Mouse (Mus musculus) heart, adult 9 months (tissue): Measurements from ENCODE around the gene Ces2f.
"Not testable (repeated sequence)": the region's sequence is repeated elsewhere in the genome, so short reads cannot be mapped to it uniquely, and the experiment has no call there.

Source experiments
- DNase-seq, 2 experiments: peaks; one replicate each; pipeline ENCODE4 v3.0.0; 2022; ENCODE audit warnings: low spot score in 2 of 2

Ces2f gene

GRCm38 (mm10) chr8:104947056-104947455, at the start of gene Ces2f:
Ces2f (plus strand) TSS chr8:104947356.
- no peak for DNase-seq

- DNase-seq = no peak
Measured at GRCm38 (mm10) chr8:104901746-104902145, 45.4 kb upstream of the Ces2f start.

GRCm38 (mm10) chr8:104907111-104907510, 40.0 kb upstream of the Ces2f start:
- DNase-seq = no peak

GRCm38 (mm10) chr8:104909021-104909420, 38.1 kb upstream of the Ces2f start:
- DNase-seq = peak; percentile 74 to 77

DNA sequence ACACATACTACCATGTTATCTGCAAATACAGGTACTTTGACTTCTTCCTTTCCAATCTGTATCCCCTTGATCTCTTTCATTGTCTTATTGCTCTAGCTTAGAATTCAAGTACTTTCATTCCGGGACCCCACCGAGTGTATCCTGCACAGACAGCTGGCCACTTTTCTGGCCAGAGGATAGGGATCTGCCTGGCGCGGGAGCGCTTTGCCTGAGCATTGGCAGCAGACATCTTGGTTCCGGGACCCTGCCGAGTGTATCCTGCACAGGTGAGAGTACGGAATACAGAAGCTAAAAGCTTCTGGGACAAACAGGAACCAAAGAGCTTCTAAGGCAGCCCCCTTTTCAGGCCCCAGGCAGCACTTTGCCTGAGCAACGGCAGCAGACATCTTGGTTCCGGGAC, 37.5 kb upstream of the Ces2f start:
- not testable (repeated sequence) for DNase-seq

- peak in 1 of 2 experiments; percentile 24 for DNase-seq
Measured at GRCm38 (mm10) chr8:104925972-104926596, 21.1 kb upstream of the Ces2f start, which contains the start of gene Ces2e. Ces2e (plus strand) TSS chr8:104926260.

GRCm38 (mm10) chr8:104927301-104927700, 19.9 kb upstream of the Ces2f start:
- no peak for DNase-seq

DNA sequence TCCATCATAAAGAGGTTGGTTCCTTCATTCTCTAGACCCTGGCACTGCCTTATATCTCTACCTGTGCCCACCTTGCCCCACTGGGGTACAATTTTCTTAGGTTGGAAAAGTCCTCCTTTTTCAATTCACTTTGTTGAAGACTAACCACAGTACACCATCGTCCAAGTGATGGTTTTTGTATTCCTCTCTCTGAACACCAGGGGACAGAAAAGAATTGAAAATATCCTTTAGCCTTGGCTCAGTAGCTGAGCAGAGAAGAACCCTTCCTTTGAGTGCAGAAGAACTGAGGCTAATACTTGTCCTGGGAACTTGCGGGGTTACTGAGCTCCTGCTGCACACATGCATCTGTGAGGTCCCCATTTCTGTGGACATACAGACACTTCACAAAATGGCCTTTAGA, 2.5 kb upstream of the Ces2f start:
- DNase-seq = no peak

- no peak for DNase-seq
Measured at GRCm38 (mm10) chr8:104949031-104949430, 1.9 kb downstream of the Ces2f start.

- peak; percentile 73 to 81 for DNase-seq
Measured at GRCm38 (mm10) chr8:104961537-104961961, 14.4 kb downstream of the Ces2f start, which contains the start of gene Ces2g. Ces2g (plus strand) TSS chr8:104961718.

DNA sequence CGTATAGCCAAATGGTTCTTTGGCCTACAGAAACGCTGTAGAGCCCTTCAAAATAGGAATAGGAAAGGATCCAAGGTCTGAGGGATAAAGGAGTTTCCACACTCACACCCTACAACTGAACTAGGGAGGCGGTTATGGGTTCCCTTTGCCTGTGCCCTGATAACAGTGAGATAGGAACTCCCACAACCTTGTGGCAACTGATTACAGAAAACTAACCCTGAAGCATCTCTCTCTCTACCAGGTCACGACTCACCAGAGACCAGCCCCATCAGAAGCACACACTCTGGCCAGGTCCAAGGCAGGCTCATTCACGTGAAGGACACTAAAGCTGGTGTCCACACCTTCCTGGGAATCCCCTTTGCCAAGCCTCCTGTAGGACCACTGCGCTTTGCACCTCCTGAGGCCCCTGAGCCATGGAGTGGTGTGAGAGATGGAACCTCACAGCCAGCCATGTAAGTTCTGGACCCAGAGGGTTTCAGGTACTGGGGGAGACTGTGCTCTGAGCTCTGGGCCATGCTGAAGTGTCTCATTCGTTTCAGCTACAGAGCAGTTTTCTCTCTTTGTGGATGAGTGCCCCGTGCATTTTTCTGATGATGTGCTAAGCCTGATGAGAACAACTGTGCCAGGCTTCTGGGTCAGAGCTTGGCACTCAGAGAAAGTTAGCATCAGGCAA, 15.2 kb downstream of the Ces2f start:
- no peak for DNase-seq

- DNase-seq = no peak
Measured at GRCm38 (mm10) chr8:104963375-104963894, 16.3 kb downstream of the Ces2f start.

- no peak for DNase-seq
Measured at GRCm38 (mm10) chr8:104984126-104984525, 37.0 kb downstream of the Ces2f start.

DNA sequence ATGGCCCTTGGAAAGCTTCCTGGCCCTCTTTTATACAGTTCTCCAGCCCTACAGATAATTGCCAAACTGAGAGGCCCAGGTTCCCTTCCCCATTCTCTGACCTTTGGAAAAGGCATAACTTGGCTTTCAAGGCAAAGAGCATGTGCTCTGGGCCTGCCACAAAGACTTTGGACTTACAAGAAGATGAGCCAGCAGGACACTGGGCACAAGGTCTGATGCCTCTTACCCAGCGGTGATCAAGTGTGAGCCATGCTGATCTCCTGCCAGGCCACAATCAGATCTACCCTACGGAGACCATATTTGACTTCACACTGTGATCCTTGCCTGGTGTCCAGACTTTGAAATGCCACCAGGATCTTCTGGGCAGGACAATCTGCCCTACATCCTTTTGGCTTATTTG, 37.8 kb downstream of the Ces2f start:
- no peak for DNase-seq

DNA sequence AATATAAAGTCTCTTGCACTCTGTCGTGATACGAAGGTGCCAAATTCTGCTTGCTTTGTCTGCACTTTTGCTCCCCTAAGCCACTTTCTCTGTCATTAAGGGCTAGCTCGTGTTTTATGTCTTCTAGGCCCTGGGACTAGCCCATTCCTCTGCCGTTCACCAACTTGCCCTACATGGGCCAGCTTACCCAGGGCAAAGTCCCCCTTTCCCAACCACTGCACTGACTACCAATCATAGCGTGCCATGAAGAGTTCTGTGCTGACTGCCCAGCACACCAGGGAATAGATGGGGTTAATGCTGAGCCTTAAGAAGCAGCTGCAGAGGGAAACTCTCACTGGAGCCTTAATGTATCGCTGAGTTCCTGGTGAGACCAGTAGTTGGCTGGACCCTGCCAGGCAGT, 51.0 kb downstream of the Ces2f start:
- no peak for DNase-seq

GRCm38 (mm10) chr8:104999183-104999582, 52.0 kb downstream of the Ces2f start:
- DNase-seq = no peak

DNA sequence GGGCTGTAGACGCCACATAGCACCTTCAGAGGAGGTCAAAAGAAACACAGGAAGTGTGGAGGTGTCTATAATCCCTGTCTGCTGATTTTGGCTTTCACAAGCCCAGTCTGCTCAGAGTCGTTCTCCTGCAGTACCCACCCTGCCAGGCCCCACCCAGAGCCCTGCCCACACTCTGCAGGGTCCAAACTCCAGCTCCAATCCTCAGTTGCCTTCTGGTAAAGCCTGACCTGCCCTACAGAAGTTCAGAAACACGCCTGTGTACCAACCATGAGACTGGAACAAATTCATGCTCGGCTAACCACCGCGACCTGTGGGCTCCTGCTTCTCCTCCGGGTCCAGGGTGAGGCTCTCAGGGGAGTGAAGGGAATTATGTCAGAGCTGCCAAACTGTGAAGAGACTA, 53.4 kb downstream of the Ces2f start, which contains the start of gene Ces2h:
Gene Ces2h, plus strand, starts transcription at position 268 of the 400 bp plus-strand sequence.
- no peak for DNase-seq
